Mouse (Mus musculus) bone marrow, adult 2 months (tissue): Measurements from ENCODE around the gene Cd5.

Experiments
- CTCF ChIP-seq: fragments of 200-500 bp; IDR thresholded peaks from 2 replicates; pipeline ENCODE4 v1.5.1; 2011; ENCODE audit warnings: low read length, control low read depth; ENCODE audit not compliant: control insufficient read depth, insufficient read depth
- POLR2A ChIP-seq: fragments of 200-500 bp; IDR thresholded peaks from 2 replicates; pipeline ENCODE4 v1.6.1; 2011; ENCODE audit warnings: low read depth, mild to moderate bottlenecking, control low read depth, low read length, borderline replicate concordance; ENCODE audit not compliant: control insufficient read depth

DNA sequence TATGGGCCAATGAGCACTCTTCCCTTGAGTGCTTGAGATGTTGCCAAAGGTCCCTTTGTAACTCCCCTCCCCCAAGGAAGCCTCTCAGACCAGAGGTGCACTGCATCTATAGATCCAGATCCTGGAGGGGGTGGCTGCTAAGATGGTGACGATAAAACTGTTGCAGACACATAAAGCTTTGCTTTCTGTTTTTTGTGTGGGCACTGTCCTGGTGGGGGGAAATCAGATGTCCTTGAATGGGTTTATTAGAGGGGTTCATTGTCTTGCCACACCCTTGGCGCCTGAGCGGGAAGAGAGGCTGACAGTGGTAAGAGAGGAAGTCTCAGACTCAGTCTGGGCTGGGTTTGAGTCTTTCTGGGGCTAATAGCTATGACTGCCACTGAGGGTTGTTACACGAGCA, 44.4 kb upstream of the Cd5 start:
- TF ChIP-seq CTCF: no peak
- TF ChIP-seq POLR2A: no peak
